Mouse (Mus musculus): ENCODE measurements around the gene Txnrd2. TPM values are rescaled to one million over a fixed set of nuclear protein-coding genes. Genes with fewer than 3 reads are reported as not detected.

Txnrd2 gene
- polyA plus RNA-seq (2016; fragmentation: Nextera tagmentation; extraction: Ambion mirVana), result 15.7 and 19.8 TPM in 2 replicates

DNA sequence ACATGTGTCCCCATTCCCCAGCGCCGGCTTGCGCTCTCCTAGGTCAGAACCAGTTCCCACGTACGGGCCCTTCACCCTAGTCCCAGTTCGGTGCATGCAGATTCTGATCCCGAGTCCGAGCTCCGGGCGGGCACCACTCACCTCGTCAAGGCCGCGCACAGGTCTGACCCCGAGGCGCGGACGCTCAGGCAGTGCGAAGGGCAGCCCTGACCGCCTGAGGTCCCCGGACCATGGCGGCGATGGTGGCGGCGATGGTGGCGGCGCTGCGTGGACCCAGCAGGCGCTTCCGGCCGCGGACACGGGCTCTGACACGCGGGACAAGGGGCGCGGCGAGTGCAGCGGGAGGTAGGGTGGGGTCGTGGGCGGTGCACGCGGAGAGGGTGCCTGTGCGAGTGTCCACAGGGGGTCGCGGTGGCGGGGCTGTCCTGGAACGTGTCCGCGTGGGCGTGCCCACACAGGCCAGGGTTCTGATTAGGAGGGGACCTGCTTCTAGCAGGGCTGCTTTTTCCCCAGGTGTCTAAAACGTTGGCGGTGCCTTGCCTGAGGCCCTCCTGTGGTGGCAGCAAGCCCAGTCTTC lies at the start of gene Txnrd2:
TSS of gene Txnrd2 (plus strand) at position 170 of the 577 bp plus-strand sequence.
- Histone ChIP-seq H3K27me3 (no peaks in the 10 kb centered on the region), H3K4me1 (peaks cover 33% of the 10 kb centered on the region), H3K9ac (peak within 1 kb of the TSS; percentile 66), H3K4me3 (peak within 1 kb of the TSS; percentile 82), H3K9me3 (no peaks in the 10 kb centered on the region), H3K36me3 (no peaks in the 10 kb centered on the region; the same call in 1 of the 2 replicates), H3K27ac (no peak within 1 kb of the TSS), H3K4me2 (replicated peaks) (peak within 1 kb of the TSS; percentile 75)
- peak; percentile 66 for ATAC-seq (ENCODE audit: insufficient number of reproducible peaks, insufficient read depth, low FRiP score, low TSS enrichment)
- WGBS, result under 1% methylated on average over 52 of the region's 52 CpGs

GRCm38 (mm10) chr16:18377203-18377602 lies 49.0 kb upstream of the Txnrd2 start:
- no peak for ATAC-seq (ENCODE audit: insufficient number of reproducible peaks, insufficient read depth, low FRiP score, low TSS enrichment)
- H3K27me3 ChIP-seq, result no peaks in the 10 kb centered on the region
- no peak overlapping the region for H3K27ac ChIP-seq

DNA sequence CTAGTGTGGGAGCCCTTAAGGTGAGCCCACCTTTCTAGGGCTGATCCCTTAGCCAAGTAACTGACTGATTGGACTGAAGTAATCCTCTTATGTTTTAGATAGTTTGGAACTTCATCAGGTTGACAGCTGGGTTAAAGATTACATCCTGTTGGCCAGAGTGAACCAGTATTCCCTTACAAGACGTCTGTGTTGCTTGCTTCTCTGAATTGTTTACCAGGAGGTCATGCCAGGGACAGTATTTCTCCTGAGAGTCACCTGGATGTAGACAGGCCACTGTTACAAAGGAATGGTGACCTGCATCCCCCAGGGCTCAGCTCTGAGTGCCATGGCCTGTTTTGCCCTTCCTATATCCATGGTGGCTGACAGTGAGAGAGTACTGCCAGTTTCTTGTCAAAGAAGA lies 47.7 kb upstream of the Txnrd2 start:
- H3K27ac ChIP-seq, result no peak overlapping the region
- no peak for ATAC-seq (ENCODE audit: insufficient number of reproducible peaks, insufficient read depth, low FRiP score, low TSS enrichment)
- H3K9ac ChIP-seq, result no peak overlapping the region
- no peaks in the 10 kb centered on the region for H3K27me3 ChIP-seq
- H3K9me3 ChIP-seq, result no peaks in the 10 kb centered on the region
- WGBS, result 37% methylated on average over 1 of the region's 1 CpGs
- H3K4me1 ChIP-seq, result peaks cover 31% of the 10 kb centered on the region
- no peak overlapping the region for H3K4me3 ChIP-seq
- no peak overlapping the region for H3K4me2 ChIP-seq (replicated peaks)
- H3K36me3 ChIP-seq, result no peaks in the 10 kb centered on the region

More at GRCm38 (mm10) chr16:18377203-18377602, 49.0 kb upstream of the Txnrd2 start:
- Histone ChIP-seq H3K4me1 (peaks cover 25% of the 10 kb centered on the region), H3K4me3 (no peak overlapping the region), H3K4me2 (replicated peaks) (no peak overlapping the region), H3K9ac (no peak overlapping the region), H3K36me3 (no peaks in the 10 kb centered on the region), H3K9me3 (no peaks in the 10 kb centered on the region)
- 30% methylated on average over 3 of the region's 3 CpGs for WGBS

- 73% methylated on average over 8 of the region's 8 CpGs for WGBS
- no peak for ATAC-seq (ENCODE audit: insufficient number of reproducible peaks, insufficient read depth, low FRiP score, low TSS enrichment)
Observed at GRCm38 (mm10) chr16:18379338-18380001, 46.7 kb upstream of the Txnrd2 start.

GRCm38 (mm10) chr16:18380495-18381063 lies 45.6 kb upstream of the Txnrd2 start:
- H3K9me3 ChIP-seq, result no peaks in the 10 kb centered on the region
- H3K9ac ChIP-seq, result no peak overlapping the region
- 31% methylated on average over 6 of the region's 6 CpGs for WGBS
- H3K4me1 ChIP-seq, result peaks cover 31% of the 10 kb centered on the region
- H3K4me3 ChIP-seq, result no peak overlapping the region
- H3K27ac ChIP-seq, result peak overlapping the region; percentile 79; the same call in 1 of the 2 replicates
- ATAC-seq (ENCODE audit: insufficient number of reproducible peaks, insufficient read depth, low FRiP score, low TSS enrichment), result peak; percentile 8; the same call in 1 of the 2 replicates
- no peaks in the 10 kb centered on the region for H3K36me3 ChIP-seq
- H3K27me3 ChIP-seq, result no peaks in the 10 kb centered on the region
- H3K4me2 ChIP-seq (replicated peaks), result no peak overlapping the region

More at GRCm38 (mm10) chr16:18379338-18380001, 46.7 kb upstream of the Txnrd2 start:
- Histone ChIP-seq H3K9me3 (no peaks in the 10 kb centered on the region), H3K4me3 (no peak overlapping the region), H3K9ac (no peak overlapping the region), H3K4me2 (replicated peaks) (no peak overlapping the region), H3K4me1 (peaks cover 31% of the 10 kb centered on the region), H3K27me3 (no peaks in the 10 kb centered on the region), H3K36me3 (no peaks in the 10 kb centered on the region), H3K27ac (peak overlapping the region; percentile 25; the same call in 1 of the 2 replicates)

DNA sequence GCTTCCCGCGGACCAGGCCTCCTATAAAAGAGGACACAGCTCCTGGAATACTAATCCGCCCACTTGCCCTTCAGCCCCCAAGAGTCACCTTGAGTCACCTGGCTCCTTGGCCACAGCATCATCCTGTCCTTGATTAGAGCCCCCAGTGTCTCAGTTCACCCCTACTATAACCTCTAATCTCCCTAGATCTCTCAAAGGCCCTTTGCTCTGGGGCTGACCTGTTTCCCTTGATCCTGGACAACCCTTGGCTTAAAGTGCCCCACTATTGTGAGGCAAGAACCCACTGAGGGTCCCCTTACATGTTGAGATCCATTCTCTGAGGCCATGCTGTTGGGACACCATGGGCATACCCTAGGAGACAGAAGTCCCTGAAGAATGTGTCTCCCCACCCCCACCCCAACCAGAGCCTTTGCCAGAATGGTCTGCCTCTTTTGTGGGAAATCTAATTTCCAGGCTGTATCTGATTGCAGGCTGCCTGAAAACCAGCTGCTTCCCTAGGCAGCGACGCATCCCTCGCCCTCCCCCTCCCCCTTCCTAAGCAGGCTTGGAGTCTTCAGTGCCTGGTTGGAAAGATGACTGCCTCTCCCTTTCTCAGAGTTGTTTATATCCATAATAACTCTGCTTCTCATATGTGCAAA lies 44.4 kb upstream of the Txnrd2 start:
- no peaks in the 10 kb centered on the region for H3K27me3 ChIP-seq
- H3K4me1 ChIP-seq, result peaks cover 31% of the 10 kb centered on the region
- H3K36me3 ChIP-seq, result no peaks in the 10 kb centered on the region
- peak; percentile 37; the same call in 1 of the 2 replicates for ATAC-seq (ENCODE audit: insufficient number of reproducible peaks, insufficient read depth, low FRiP score, low TSS enrichment)
- no peak overlapping the region for H3K9ac ChIP-seq
- peak overlapping the region; percentile 79 for H3K27ac ChIP-seq
- H3K9me3 ChIP-seq, result no peaks in the 10 kb centered on the region
- no peak overlapping the region for H3K4me2 ChIP-seq (replicated peaks)
- WGBS, result 40% methylated on average over 6 of the region's 6 CpGs
- H3K4me3 ChIP-seq, result no peak overlapping the region

DNA sequence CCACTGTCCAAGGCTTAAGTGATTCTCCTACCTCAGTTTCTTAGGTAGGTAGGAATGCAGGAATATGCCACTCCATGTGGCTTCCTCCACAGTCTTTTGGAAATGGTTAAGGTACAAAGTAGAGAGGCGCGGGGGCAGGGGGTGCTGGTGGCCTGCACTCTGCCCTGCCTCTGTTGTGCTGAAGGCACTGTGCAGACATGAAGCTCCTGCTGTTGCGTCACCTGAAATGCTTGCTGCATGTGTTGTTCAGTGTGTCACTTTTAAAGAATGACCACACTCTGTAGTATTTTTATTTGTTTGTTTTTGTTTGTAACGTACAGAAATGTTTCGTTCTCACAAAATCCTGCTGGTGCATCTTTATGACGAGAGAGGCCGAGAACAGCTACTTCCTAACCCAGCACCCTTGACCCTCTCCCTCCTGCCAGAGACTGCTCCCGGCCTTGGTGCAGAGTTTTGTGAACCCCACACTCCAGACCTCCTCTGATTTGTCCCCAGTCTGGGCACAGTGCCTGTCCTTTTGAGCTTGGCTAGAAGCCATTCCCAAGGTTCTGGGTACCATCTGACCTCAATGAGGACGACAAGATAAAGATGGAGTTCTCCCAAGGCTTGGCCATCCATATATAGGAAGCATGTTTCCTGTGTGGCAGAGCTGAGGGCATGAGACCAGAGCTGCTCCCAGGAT lies 43.0 kb upstream of the Txnrd2 start:
- no peak for ATAC-seq (ENCODE audit: insufficient number of reproducible peaks, insufficient read depth, low FRiP score, low TSS enrichment)
- H3K4me3 ChIP-seq, result no peak overlapping the region
- H3K27me3 ChIP-seq, result no peaks in the 10 kb centered on the region
- H3K4me2 ChIP-seq (replicated peaks), result no peak overlapping the region
- no peaks in the 10 kb centered on the region for H3K36me3 ChIP-seq
- H3K9ac ChIP-seq, result no peak overlapping the region
- H3K4me1 ChIP-seq, result peaks cover 40% of the 10 kb centered on the region
- 65% methylated on average over 9 of the region's 9 CpGs for WGBS
- H3K9me3 ChIP-seq, result no peaks in the 10 kb centered on the region
- no peak overlapping the region for H3K27ac ChIP-seq

GRCm38 (mm10) chr16:18383756-18384155 lies 42.4 kb upstream of the Txnrd2 start:
- no peak overlapping the region for H3K27ac ChIP-seq
- H3K4me2 ChIP-seq (replicated peaks), result no peak overlapping the region
- peaks cover 46% of the 10 kb centered on the region for H3K4me1 ChIP-seq
- H3K9ac ChIP-seq, result no peak overlapping the region
- no peak for ATAC-seq (ENCODE audit: insufficient number of reproducible peaks, insufficient read depth, low FRiP score, low TSS enrichment)
- H3K36me3 ChIP-seq, result no peaks in the 10 kb centered on the region
- no peaks in the 10 kb centered on the region for H3K27me3 ChIP-seq
- no peaks in the 10 kb centered on the region for H3K9me3 ChIP-seq
- WGBS, result 0% methylated on average over 3 of the region's 3 CpGs
- no peak overlapping the region for H3K4me3 ChIP-seq

DNA sequence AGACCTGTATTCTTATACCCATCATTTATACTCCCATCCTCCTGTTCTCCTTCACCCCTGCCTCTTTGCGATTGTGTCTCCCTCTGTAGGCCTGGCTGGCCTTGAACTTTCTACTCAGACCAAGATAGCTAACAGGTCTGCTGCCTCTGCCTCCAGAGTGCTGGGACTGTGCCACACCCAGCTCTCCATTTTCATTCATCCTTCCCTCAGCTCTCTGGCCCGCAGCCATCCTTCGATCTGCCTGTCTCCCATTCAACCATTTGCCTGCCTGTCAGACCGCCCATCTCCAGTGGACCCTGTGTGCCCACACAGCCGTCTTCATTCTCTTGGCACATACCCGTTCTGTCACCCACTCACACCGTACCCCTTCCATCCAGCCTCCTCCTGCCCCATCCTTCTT lies 42.0 kb upstream of the Txnrd2 start:
- H3K4me2 ChIP-seq (replicated peaks), result no peak overlapping the region
- no peaks in the 10 kb centered on the region for H3K9me3 ChIP-seq
- 68% methylated on average over 7 of the region's 7 CpGs for WGBS
- H3K9ac ChIP-seq, result no peak overlapping the region
- ATAC-seq (ENCODE audit: insufficient number of reproducible peaks, insufficient read depth, low FRiP score, low TSS enrichment), result no peak
- no peaks in the 10 kb centered on the region for H3K36me3 ChIP-seq
- H3K27me3 ChIP-seq, result no peaks in the 10 kb centered on the region
- no peak overlapping the region for H3K27ac ChIP-seq
- H3K4me1 ChIP-seq, result peaks cover 51% of the 10 kb centered on the region
- H3K4me3 ChIP-seq, result no peak overlapping the region

GRCm38 (mm10) chr16:18384659-18385058 lies 41.5 kb upstream of the Txnrd2 start:
- WGBS, result 66% methylated on average over 8 of the region's 8 CpGs
- H3K27me3 ChIP-seq, result no peaks in the 10 kb centered on the region
- H3K9me3 ChIP-seq, result no peaks in the 10 kb centered on the region
- no peaks in the 10 kb centered on the region for H3K36me3 ChIP-seq
- H3K27ac ChIP-seq, result no peak overlapping the region
- H3K4me1 ChIP-seq, result peaks cover 51% of the 10 kb centered on the region
- no peak overlapping the region for H3K4me3 ChIP-seq
- ATAC-seq (ENCODE audit: insufficient number of reproducible peaks, insufficient read depth, low FRiP score, low TSS enrichment), result no peak
- no peak overlapping the region for H3K4me2 ChIP-seq (replicated peaks)
- H3K9ac ChIP-seq, result no peak overlapping the region

GRCm38 (mm10) chr16:18385411-18385810 lies 40.8 kb upstream of the Txnrd2 start:
- Histone ChIP-seq H3K4me3 (no peak overlapping the region), H3K27ac (no peak overlapping the region), H3K4me1 (peaks cover 47% of the 10 kb centered on the region), H3K36me3 (no peaks in the 10 kb centered on the region), H3K9ac (no peak overlapping the region), H3K9me3 (no peaks in the 10 kb centered on the region), H3K27me3 (no peaks in the 10 kb centered on the region), H3K4me2 (replicated peaks) (no peak overlapping the region)
- ATAC-seq (ENCODE audit: insufficient number of reproducible peaks, insufficient read depth, low FRiP score, low TSS enrichment), result no peak
- WGBS, result 74% methylated on average over 5 of the region's 5 CpGs

Measured in embryonic facial prominence, embryonic 12.5 days (tissue).